Mouse (Mus musculus): ENCODE results near the gene Cemip2. TPM values are rescaled to one million over a fixed set of nuclear protein-coding genes. Genes with fewer than 3 reads are reported as not detected.

Gene Cemip2
- polyA plus RNA-seq, 1 experiment from 2014 or later: 14.1 TPM

DNA sequence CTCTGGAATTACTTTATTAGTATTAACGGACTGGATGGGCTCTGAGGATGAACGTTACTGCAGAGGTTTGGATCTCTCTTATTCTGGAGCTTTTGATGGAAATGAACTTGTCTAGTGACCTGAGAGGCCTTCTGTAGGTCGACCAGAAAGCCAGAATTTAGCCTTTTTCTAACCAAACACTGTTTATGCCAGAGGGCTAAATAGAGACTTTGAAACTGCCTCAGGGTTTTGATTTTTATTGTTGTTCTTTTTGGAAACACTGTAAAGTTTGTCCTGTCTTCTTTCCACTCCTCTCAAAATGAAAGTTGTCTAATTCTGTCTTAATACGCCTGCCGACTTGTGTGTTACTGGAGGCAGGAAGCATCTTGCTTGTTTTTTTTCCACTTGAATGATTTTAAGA lies 46.0 kb downstream of the Cemip2 start:
- Histone ChIP-seq H3K27ac (no peak overlapping the region), H3K4me1 (replicated peaks; ENCODE audit: insufficient read depth, low read length) (no peaks in the 10 kb centered on the region), H3K4me2 (ENCODE audit: low read length) (no peak overlapping the region), H3K36me3 (ENCODE audit: insufficient read depth, low read length) (peaks cover 20% of the 10 kb centered on the region; the same call in 1 of the 2 replicates), H3K4me3 (replicated peaks; ENCODE audit: low read depth, low read length) (no peak overlapping the region), H3K9me3 (replicated peaks; ENCODE audit: low read length) (no peaks in the 10 kb centered on the region), H3K9ac (ENCODE audit: low read depth, low read length) (no peak overlapping the region), H3K27me3 (ENCODE audit: insufficient read depth, low read length) (no peaks in the 10 kb centered on the region)
- DNase-seq (ENCODE audit: low spot score) (no peak), ATAC-seq (replicated peaks; ENCODE audit: low FRiP score, low read depth) (no peak)
- no peak for TF ChIP-seq CTCF (IDR thresholded peaks at IDR 0.05; ENCODE audit: low read depth)
- 78% methylated on average over 5 of the region's 5 CpGs for WGBS

DNA sequence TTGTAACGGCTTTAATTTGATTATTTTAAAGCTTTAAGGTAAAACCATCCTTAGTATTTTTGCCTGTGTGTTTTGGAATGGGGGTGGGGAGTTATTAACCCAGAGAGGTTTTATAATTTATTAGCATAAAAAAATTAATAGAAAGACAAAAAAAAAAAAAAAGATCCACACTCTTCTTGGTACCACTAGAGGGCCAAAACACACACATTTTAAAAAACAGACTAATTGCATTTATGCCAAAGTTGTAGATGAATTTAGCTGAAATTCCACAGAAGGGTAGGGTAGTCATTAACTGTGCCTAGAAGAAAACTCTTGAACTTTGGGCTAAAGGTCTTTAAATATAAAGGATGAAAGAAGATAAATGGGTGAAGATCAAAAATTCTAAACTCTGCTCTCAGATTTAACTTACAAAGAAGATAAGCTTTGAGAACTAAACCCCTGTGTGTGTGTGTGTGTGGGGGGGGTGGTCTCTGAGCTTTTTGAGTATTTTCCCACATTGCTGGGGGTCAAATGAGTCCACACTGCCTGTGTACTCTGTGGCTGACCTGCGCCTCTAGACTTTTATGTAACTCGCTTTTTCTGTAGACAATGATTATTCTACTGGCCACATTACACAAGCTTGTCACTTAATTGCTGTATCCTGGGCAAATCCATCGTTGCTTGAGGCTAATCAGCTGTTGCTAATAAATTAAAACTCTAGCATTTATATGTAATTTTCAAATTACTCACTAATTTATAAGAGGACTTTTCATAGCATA lies 47.2 kb downstream of the Cemip2 start:
- peak; percentile 53 for TF ChIP-seq CTCF (IDR thresholded peaks at IDR 0.05; ENCODE audit: low read depth)
- Histone ChIP-seq H3K36me3 (ENCODE audit: insufficient read depth, low read length) (peaks cover 27% of the 10 kb centered on the region), H3K9ac (ENCODE audit: low read depth, low read length) (no peak overlapping the region), H3K27me3 (ENCODE audit: insufficient read depth, low read length) (no peaks in the 10 kb centered on the region), H3K4me2 (ENCODE audit: low read length) (no peak overlapping the region), H3K4me3 (replicated peaks; ENCODE audit: low read depth, low read length) (no peak overlapping the region), H3K4me1 (replicated peaks; ENCODE audit: insufficient read depth, low read length) (no peaks in the 10 kb centered on the region), H3K9me3 (replicated peaks; ENCODE audit: low read length) (no peaks in the 10 kb centered on the region), H3K27ac (no peak overlapping the region)
- peak; percentile 20 for DNase-seq (ENCODE audit: low spot score)
- 79% methylated on average over 4 of the region's 4 CpGs for WGBS
- no peak for ATAC-seq (replicated peaks; ENCODE audit: low FRiP score, low read depth)

DNA sequence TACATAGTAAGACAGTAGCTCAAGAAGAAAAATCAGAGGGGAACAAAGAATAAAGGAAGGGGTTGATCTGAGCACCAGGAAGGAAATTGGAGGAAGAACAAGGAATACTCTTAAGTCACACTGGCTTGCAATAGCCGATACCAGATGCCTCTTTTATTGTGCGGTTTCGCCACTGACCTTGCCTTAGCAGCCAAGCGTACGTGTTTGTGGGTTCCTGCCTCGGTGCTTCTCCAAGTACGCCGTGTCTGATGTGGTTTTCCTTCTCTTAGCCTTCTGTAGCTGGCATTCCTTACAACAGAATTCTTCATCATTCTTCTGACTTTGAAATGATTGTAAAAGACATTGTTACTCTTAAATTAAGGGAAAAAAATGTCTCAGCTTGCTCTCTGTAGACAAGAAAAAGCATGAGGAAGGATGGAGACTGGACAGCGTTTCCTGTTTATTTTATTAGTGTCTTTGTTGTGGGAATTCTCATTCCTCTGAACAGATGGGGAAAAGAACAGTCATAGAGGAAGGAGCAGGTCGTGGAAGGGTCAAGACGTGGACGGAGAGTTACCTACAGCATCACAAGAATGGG lies 55.4 kb downstream of the Cemip2 start:
- Histone ChIP-seq H3K9me3 (replicated peaks; ENCODE audit: low read length) (no peaks in the 10 kb centered on the region), H3K36me3 (ENCODE audit: insufficient read depth, low read length) (peaks cover 52% of the 10 kb centered on the region), H3K4me3 (replicated peaks; ENCODE audit: low read depth, low read length) (no peak overlapping the region), H3K9ac (ENCODE audit: low read depth, low read length) (no peak overlapping the region), H3K4me1 (replicated peaks; ENCODE audit: insufficient read depth, low read length) (no peaks in the 10 kb centered on the region), H3K27ac (peak overlapping the region; percentile 66), H3K27me3 (ENCODE audit: insufficient read depth, low read length) (no peaks in the 10 kb centered on the region), H3K4me2 (ENCODE audit: low read length) (no peak overlapping the region)
- peak; percentile 82 for DNase-seq (ENCODE audit: low spot score)
- TF ChIP-seq CTCF (IDR thresholded peaks at IDR 0.05; ENCODE audit: low read depth): no peak
- WGBS: 60% methylated on average over 12 of the region's 12 CpGs
- 0 out of 2 replicates have a peak, but pooled peaks have one; percentile 40 for ATAC-seq (replicated peaks; ENCODE audit: low FRiP score, low read depth)

DNA sequence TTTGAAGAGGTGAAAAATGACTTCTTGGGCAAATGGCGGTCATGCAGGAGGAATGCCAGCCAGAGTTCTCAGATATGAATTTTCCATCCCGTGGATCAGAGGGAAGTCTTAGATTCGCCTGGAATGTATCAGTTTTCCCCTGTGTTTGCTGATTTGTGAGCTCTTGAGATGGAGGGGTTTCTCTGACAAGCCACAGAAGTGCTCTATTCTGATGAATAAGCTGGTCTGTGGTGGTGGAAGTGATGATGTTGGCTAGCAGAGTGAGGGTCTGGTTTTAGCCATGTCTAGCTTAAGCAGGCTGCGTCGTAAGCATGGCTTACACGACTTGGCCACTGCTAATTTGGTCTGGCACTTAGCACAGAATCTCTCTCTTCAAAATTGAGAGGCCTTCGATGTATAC lies 56.8 kb downstream of the Cemip2 start:
- 83% methylated on average over 7 of the region's 7 CpGs for WGBS
- no peak overlapping the region for H3K27ac ChIP-seq
- no peak overlapping the region for H3K9ac ChIP-seq (ENCODE audit: low read depth, low read length)
- H3K36me3 ChIP-seq (ENCODE audit: insufficient read depth, low read length): peaks cover 50% of the 10 kb centered on the region
- H3K27me3 ChIP-seq (ENCODE audit: insufficient read depth, low read length): no peaks in the 10 kb centered on the region
- ATAC-seq (replicated peaks; ENCODE audit: low FRiP score, low read depth) (no peak), DNase-seq (ENCODE audit: low spot score) (no peak)
- no peak for TF ChIP-seq CTCF (IDR thresholded peaks at IDR 0.05; ENCODE audit: low read depth)
- no peak overlapping the region for H3K4me3 ChIP-seq (replicated peaks; ENCODE audit: low read depth, low read length)
- no peaks in the 10 kb centered on the region for H3K4me1 ChIP-seq (replicated peaks; ENCODE audit: insufficient read depth, low read length)
- no peaks in the 10 kb centered on the region for H3K9me3 ChIP-seq (replicated peaks; ENCODE audit: low read length)
- H3K4me2 ChIP-seq (ENCODE audit: low read length): no peak overlapping the region

DNA sequence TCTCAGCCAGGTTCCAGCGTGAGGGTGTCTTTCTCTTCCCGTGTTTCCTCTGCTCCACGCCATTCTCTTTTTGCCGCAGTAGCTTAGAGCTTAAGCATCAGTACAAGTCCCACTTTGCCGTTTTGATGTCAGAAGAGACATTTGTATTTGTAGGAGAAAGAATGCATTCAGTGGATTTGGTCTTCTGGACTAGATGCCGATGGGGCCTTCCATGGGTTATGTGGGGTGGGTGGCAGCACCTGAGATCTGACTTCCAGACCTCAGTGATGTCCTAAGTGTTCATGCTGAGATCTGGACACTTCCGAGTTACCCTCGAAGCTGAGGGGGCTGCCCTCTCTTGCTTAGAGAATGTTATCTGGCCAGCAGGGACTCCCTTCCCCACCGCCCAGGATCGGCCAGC lies 72.6 kb downstream of the Cemip2 start:
- no peaks in the 10 kb centered on the region for H3K4me1 ChIP-seq (replicated peaks; ENCODE audit: insufficient read depth, low read length)
- 92% methylated on average over 10 of the region's 10 CpGs for WGBS
- H3K4me2 ChIP-seq (ENCODE audit: low read length): no peak overlapping the region
- H3K36me3 ChIP-seq (ENCODE audit: insufficient read depth, low read length): peaks cover 43% of the 10 kb centered on the region
- DNase-seq (ENCODE audit: low spot score) (no peak), ATAC-seq (replicated peaks; ENCODE audit: low FRiP score, low read depth) (no peak)
- no peak overlapping the region for H3K9ac ChIP-seq (ENCODE audit: low read depth, low read length)
- no peaks in the 10 kb centered on the region for H3K9me3 ChIP-seq (replicated peaks; ENCODE audit: low read length)
- no peak for TF ChIP-seq CTCF (IDR thresholded peaks at IDR 0.05; ENCODE audit: low read depth)
- no peaks in the 10 kb centered on the region for H3K27me3 ChIP-seq (ENCODE audit: insufficient read depth, low read length)
- H3K27ac ChIP-seq: no peak overlapping the region
- no peak overlapping the region for H3K4me3 ChIP-seq (replicated peaks; ENCODE audit: low read depth, low read length)

DNA sequence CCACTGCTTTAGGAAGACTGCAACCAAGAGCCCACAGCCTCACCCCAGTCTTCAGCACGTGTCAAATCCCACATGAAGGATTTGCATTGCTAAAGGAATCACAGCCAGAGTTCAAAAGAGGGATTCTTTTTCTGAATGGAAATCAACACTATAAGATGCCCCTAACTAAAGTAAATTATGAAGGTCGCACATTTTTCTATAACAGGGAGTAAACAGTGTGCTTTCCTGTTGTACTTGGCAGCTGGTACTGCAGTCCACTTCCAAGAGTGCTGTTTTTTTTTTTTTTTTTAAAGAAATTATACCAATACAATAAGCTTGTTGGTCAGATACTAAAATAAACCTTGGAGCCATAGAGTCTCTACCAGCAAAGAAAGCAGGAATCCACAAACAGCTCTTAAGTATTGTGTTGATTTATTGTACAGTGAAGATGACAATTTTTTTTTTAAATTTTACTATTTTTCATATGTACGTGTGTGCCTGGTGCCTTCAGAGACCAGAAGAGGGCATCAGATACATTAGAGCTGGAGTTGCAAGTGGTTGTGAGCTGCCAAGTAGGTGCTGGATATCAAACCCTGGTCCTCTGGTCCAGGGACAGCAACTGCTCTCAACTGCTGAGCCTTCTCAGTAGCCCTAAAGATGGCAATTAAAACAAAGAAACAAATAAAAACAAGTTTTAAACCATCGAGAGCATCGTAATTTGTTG lies 76.5 kb downstream of the Cemip2 start:
- no peaks in the 10 kb centered on the region for H3K4me1 ChIP-seq (replicated peaks; ENCODE audit: insufficient read depth, low read length)
- no peak overlapping the region for H3K9ac ChIP-seq (ENCODE audit: low read depth, low read length)
- no peak for TF ChIP-seq CTCF (IDR thresholded peaks at IDR 0.05; ENCODE audit: low read depth)
- H3K27ac ChIP-seq: no peak overlapping the region
- H3K36me3 ChIP-seq (ENCODE audit: insufficient read depth, low read length): peaks cover 35% of the 10 kb centered on the region
- WGBS: 81% methylated on average over 5 of the region's 5 CpGs
- H3K9me3 ChIP-seq (replicated peaks; ENCODE audit: low read length): no peaks in the 10 kb centered on the region
- ATAC-seq (replicated peaks; ENCODE audit: low FRiP score, low read depth) (no peak), DNase-seq (ENCODE audit: low spot score) (peak; percentile 69)
- H3K4me2 ChIP-seq (ENCODE audit: low read length): no peak overlapping the region
- no peak overlapping the region for H3K4me3 ChIP-seq (replicated peaks; ENCODE audit: low read depth, low read length)
- H3K27me3 ChIP-seq (ENCODE audit: insufficient read depth, low read length): no peaks in the 10 kb centered on the region
